Mouse (Mus musculus): ENCODE data around the gene Mst1r.

DNA sequence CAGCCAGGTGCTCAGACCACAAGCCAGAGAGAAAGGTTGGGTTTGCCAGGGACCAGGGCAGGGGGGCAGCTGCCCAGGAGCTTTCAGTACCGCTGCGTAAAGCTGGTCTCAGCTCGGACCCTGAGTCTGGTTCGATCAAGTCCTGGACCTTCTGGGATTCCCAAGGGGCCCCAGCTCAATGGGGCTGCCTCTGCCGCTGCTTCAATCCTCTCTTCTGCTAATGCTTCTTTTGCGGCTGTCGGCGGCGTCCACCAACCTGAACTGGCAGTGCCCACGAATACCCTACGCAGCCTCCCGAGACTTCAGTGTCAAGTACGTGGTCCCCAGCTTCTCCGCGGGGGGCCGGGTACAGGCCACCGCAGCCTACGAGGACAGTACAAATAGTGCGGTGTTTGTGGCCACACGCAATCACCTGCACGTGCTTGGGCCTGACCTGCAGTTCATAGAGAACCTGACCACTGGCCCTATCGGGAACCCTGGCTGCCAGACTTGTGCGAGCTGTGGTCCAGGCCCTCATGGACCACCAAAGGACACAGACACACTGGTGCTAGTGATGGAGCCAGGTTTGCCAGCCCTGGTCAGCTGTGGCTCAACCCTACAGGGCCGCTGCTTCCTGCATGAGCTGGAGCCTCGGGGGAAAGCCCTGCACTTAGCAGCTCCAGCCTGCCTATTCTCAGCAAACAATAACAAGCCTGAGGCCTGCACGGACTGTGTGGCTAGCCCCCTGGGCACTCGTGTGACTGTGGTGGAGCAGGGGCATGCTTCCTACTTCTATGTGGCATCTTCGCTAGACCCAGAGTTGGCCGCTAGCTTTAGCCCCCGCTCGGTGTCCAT lies 511 bp downstream of the Mst1r start:
- TF ChIP-seq POLR2A (IDR thresholded peaks at IDR 0.05; ENCODE audit: extremely low read depth, insufficient read depth, low read length): no peak
- no peak for TF ChIP-seq CTCF (IDR thresholded peaks at IDR 0.05; ENCODE audit: low read depth, low read length)

Measured in liver, adult 2 months (tissue).